Mouse (Mus musculus) c-Kit-positive CD71-positive TER-119-negative erythroid progenitor cells, embryonic 14.5 days (primary cell): ENCODE measurements around the gene Otulin.

Experiments
- DNase-seq: peaks from one replicate; pipeline ENCODE4 v3.0.0-alpha.2; 2013; ENCODE audit warnings: low read depth

The Otulin gene

GRCm38 (mm10) chr15:27549878-27550277, 80.6 kb downstream of the Otulin start:
- no peak for DNase-seq

GRCm38 (mm10) chr15:27549071-27549470, 81.4 kb downstream of the Otulin start:
- no peak for DNase-seq

- no peak for DNase-seq
Observed at GRCm38 (mm10) chr15:27548110-27548509, 82.4 kb downstream of the Otulin start.

GRCm38 (mm10) chr15:27545203-27545602, 85.3 kb downstream of the Otulin start:
- no peak for DNase-seq

- DNase-seq: no peak
Observed at GRCm38 (mm10) chr15:27539745-27540144, 90.7 kb downstream of the Otulin start.

GRCm38 (mm10) chr15:27537519-27538223, 92.8 kb downstream of the Otulin start:
- DNase-seq: no peak

- DNase-seq: no peak
Observed at GRCm38 (mm10) chr15:27536771-27537170, 93.7 kb downstream of the Otulin start.

GRCm38 (mm10) chr15:27536186-27536585, 94.3 kb downstream of the Otulin start:
- no peak for DNase-seq

- no peak for DNase-seq
Observed at GRCm38 (mm10) chr15:27535681-27536080, 94.8 kb downstream of the Otulin start.

- no peak for DNase-seq
Observed at GRCm38 (mm10) chr15:27533036-27533435, 97.5 kb downstream of the Otulin start.

- no peak for DNase-seq
Observed at GRCm38 (mm10) chr15:27530023-27530422, 100.5 kb downstream of the Otulin start.

- no peak for DNase-seq
Observed at GRCm38 (mm10) chr15:27528896-27529295, 101.6 kb downstream of the Otulin start.

GRCm38 (mm10) chr15:27525233-27526005, 105.1 kb downstream of the Otulin start:
- DNase-seq: no peak

- no peak for DNase-seq
Observed at GRCm38 (mm10) chr15:27519857-27520256, 110.6 kb downstream of the Otulin start.

- DNase-seq: no peak
Observed at GRCm38 (mm10) chr15:27518026-27518425, 112.5 kb downstream of the Otulin start.

GRCm38 (mm10) chr15:27516927-27517326, 113.6 kb downstream of the Otulin start:
- DNase-seq: no peak

GRCm38 (mm10) chr15:27508982-27509381, 121.5 kb downstream of the Otulin start:
- no peak for DNase-seq

- DNase-seq: no peak
Observed at GRCm38 (mm10) chr15:27508169-27508568, 122.3 kb downstream of the Otulin start.

GRCm38 (mm10) chr15:27506893-27507596, 123.4 kb downstream of the Otulin start:
- DNase-seq: no peak

- DNase-seq: no peak
Observed at GRCm38 (mm10) chr15:27506127-27506886, 124.2 kb downstream of the Otulin start.

GRCm38 (mm10) chr15:27503801-27504730, 126.4 kb downstream of the Otulin start:
- DNase-seq: no peak
